Mouse (Mus musculus): ENCODE results near the gene Olfr566.

The Olfr566 gene

GRCm38 (mm10) chr7:102858665-102859064 is at the start of gene Olfr566:
Olfr566 (minus strand) TSS chr7:102858765.
- no peak for DNase-seq

- DNase-seq = no peak
These were observed 32.2 kb upstream of the Olfr566 start, which contains the start of gene Olfr569 for GRCm38 (mm10) chr7:102890782-102891181. Olfr569 (minus strand) TSS chr7:102890882.

GRCm38 (mm10) chr7:102876822-102877221 is 18.3 kb upstream of the Olfr566 start, which contains the start of gene Olfr568:
Olfr568 (plus strand) TSS chr7:102877122.
- DNase-seq = no peak

- no peak for DNase-seq
These were observed 2.8 kb downstream of the Olfr566 start for GRCm38 (mm10) chr7:102855807-102856206.
